Mouse (Mus musculus): ENCODE measurements around the gene Fbxw8. TPM values are rescaled to one million over a fixed set of nuclear protein-coding genes. Genes with fewer than 3 reads are reported as not detected.

The Fbxw8 gene
- polyA plus RNA-seq, 1 experiment from 2014 or later: 12.7 TPM

- no peak overlapping the region for H3K27ac ChIP-seq
- H3K4me3 ChIP-seq (ENCODE audit: inconsistent target): peak overlapping the region; percentile 20
- 2% methylated on average over 10 of the region's 10 CpGs for WGBS (ENCODE audit: missing documents)
- H3K79me2 ChIP-seq (ENCODE audit: inconsistent target): no peaks in the 10 kb centered on the region
- no peaks in the 10 kb centered on the region for H3K36me3 ChIP-seq (ENCODE audit: inconsistent target)
These were observed 125.8 kb downstream of the Fbxw8 start for GRCm38 (mm10) chr5:118029420-118029819.

- H3K4me3 ChIP-seq (ENCODE audit: inconsistent target): peak overlapping the region; percentile 20
- WGBS (ENCODE audit: missing documents): 3% methylated on average over 12 of the region's 12 CpGs
- no peak overlapping the region for H3K27ac ChIP-seq
- H3K79me2 ChIP-seq (ENCODE audit: inconsistent target): no peaks in the 10 kb centered on the region
- H3K36me3 ChIP-seq (ENCODE audit: inconsistent target): no peaks in the 10 kb centered on the region
These were observed 126.2 kb downstream of the Fbxw8 start for GRCm38 (mm10) chr5:118029035-118029408.

GRCm38 (mm10) chr5:118028191-118029034 lies 126.9 kb downstream of the Fbxw8 start:
- no peaks in the 10 kb centered on the region for H3K36me3 ChIP-seq (ENCODE audit: inconsistent target)
- H3K4me3 ChIP-seq (ENCODE audit: inconsistent target): no peak overlapping the region
- 4% methylated on average over 59 of the region's 79 CpGs for whole genome bisulfite sequencing (ENCODE audit: missing documents)
- H3K27ac ChIP-seq: no peak overlapping the region
- no peaks in the 10 kb centered on the region for H3K79me2 ChIP-seq (ENCODE audit: inconsistent target)

- H3K27ac ChIP-seq: no peak within 1 kb of the TSS
- no peaks in the 10 kb centered on the region for H3K36me3 ChIP-seq (ENCODE audit: inconsistent target)
- under 1% methylated on average over 47 of the region's 63 CpGs for WGBS (ENCODE audit: missing documents)
- no peaks in the 10 kb centered on the region for H3K79me2 ChIP-seq (ENCODE audit: inconsistent target)
- H3K4me3 ChIP-seq (ENCODE audit: inconsistent target): no peak within 1 kb of the TSS
These were observed 127.5 kb downstream of the Fbxw8 start, which contains the start of gene Tesc for GRCm38 (mm10) chr5:118027698-118028190. TSS of gene Tesc (plus strand) at chr5:118027743.

GRCm38 (mm10) chr5:118027101-118027697 lies 128.1 kb downstream of the Fbxw8 start:
- H3K36me3 ChIP-seq (ENCODE audit: inconsistent target): no peaks in the 10 kb centered on the region
- 7% methylated on average over 33 of the region's 39 CpGs for WGBS (ENCODE audit: missing documents)
- H3K4me3 ChIP-seq (ENCODE audit: inconsistent target): no peak overlapping the region
- H3K27ac ChIP-seq: no peak overlapping the region
- no peaks in the 10 kb centered on the region for H3K79me2 ChIP-seq (ENCODE audit: inconsistent target)

GRCm38 (mm10) chr5:118026343-118026742 lies 128.9 kb downstream of the Fbxw8 start:
- no peak overlapping the region for H3K27ac ChIP-seq
- no peaks in the 10 kb centered on the region for H3K36me3 ChIP-seq (ENCODE audit: inconsistent target)
- H3K4me3 ChIP-seq (ENCODE audit: inconsistent target): no peak overlapping the region
- 16% methylated on average over 13 of the region's 13 CpGs for WGBS (ENCODE audit: missing documents)
- no peaks in the 10 kb centered on the region for H3K79me2 ChIP-seq (ENCODE audit: inconsistent target)

- no peaks in the 10 kb centered on the region for H3K79me2 ChIP-seq (ENCODE audit: inconsistent target)
- 13% methylated on average over 12 of the region's 12 CpGs for WGBS (ENCODE audit: missing documents)
- no peaks in the 10 kb centered on the region for H3K36me3 ChIP-seq (ENCODE audit: inconsistent target)
- no peak overlapping the region for H3K27ac ChIP-seq
- H3K4me3 ChIP-seq (ENCODE audit: inconsistent target): no peak overlapping the region
These were observed 129.4 kb downstream of the Fbxw8 start for GRCm38 (mm10) chr5:118025880-118026279.

GRCm38 (mm10) chr5:118023053-118023452 lies 132.2 kb downstream of the Fbxw8 start:
- Histone ChIP-seq H3K4me3 (ENCODE audit: inconsistent target) (no peak overlapping the region), H3K27ac (no peak overlapping the region), H3K79me2 (ENCODE audit: inconsistent target) (no peaks in the 10 kb centered on the region), H3K36me3 (ENCODE audit: inconsistent target) (no peaks in the 10 kb centered on the region)
- WGBS (ENCODE audit: missing documents): 72% methylated on average over 3 of the region's 3 CpGs

- 69% methylated on average over 10 of the region's 11 CpGs for WGBS (ENCODE audit: missing documents)
These were observed 135.4 kb downstream of the Fbxw8 start for GRCm38 (mm10) chr5:118019905-118020304.

GRCm38 (mm10) chr5:118017527-118017926 lies 137.7 kb downstream of the Fbxw8 start:
- WGBS (ENCODE audit: missing documents): 77% methylated on average over 5 of the region's 5 CpGs

More at GRCm38 (mm10) chr5:118019905-118020304, 135.4 kb downstream of the Fbxw8 start:
- Histone ChIP-seq H3K79me2 (ENCODE audit: inconsistent target) (no peaks in the 10 kb centered on the region), H3K36me3 (ENCODE audit: inconsistent target) (no peaks in the 10 kb centered on the region), H3K4me3 (ENCODE audit: inconsistent target) (no peak overlapping the region), H3K27ac (no peak overlapping the region)

GRCm38 (mm10) chr5:118015669-118016068 lies 139.6 kb downstream of the Fbxw8 start:
- 86% methylated on average over 2 of the region's 2 CpGs for WGBS (ENCODE audit: missing documents)
- no peaks in the 10 kb centered on the region for H3K36me3 ChIP-seq (ENCODE audit: inconsistent target)
- H3K27ac ChIP-seq: no peak overlapping the region
- H3K4me3 ChIP-seq (ENCODE audit: inconsistent target): no peak overlapping the region
- no peaks in the 10 kb centered on the region for H3K79me2 ChIP-seq (ENCODE audit: inconsistent target)

More at GRCm38 (mm10) chr5:118017527-118017926, 137.7 kb downstream of the Fbxw8 start:
- Histone ChIP-seq H3K79me2 (ENCODE audit: inconsistent target) (no peaks in the 10 kb centered on the region), H3K27ac (no peak overlapping the region), H3K36me3 (ENCODE audit: inconsistent target) (no peaks in the 10 kb centered on the region), H3K4me3 (ENCODE audit: inconsistent target) (no peak overlapping the region)

GRCm38 (mm10) chr5:118015028-118015427 lies 140.2 kb downstream of the Fbxw8 start:
- no peak overlapping the region for H3K4me3 ChIP-seq (ENCODE audit: inconsistent target)
- H3K36me3 ChIP-seq (ENCODE audit: inconsistent target): no peaks in the 10 kb centered on the region
- 31% methylated on average over 12 of the region's 12 CpGs for WGBS (ENCODE audit: missing documents)
- no peaks in the 10 kb centered on the region for H3K79me2 ChIP-seq (ENCODE audit: inconsistent target)
- no peak overlapping the region for H3K27ac ChIP-seq
